Mouse (Mus musculus) left cerebral cortex, adult 18-20 months (tissue): ENCODE data around the gene Tsc22d2. TPM values are rescaled to one million over a fixed set of nuclear protein-coding genes. Genes with fewer than 3 reads are reported as not detected.

ENCODE experiments used
- DNase-seq, 2 experiments: peaks; one replicate each; pipeline ENCODE4 v3.0.0; 2021 to 2022; ENCODE audit warnings: low spot score in 2 of 2, mixed read lengths in 1 of 2
- total RNA-seq, 2 experiments: library from RNA; stranded (reverse); gene quantifications; 2 replicates each; pipeline ENCODE4 v1.2.3; 2021

The Tsc22d2 gene
- total RNA-seq, 2 experiments from 2014 or later: 37.4 to 38.8 TPM

GRCm38 (mm10) chr3:58511581-58511980 is 97.1 kb downstream of the Tsc22d2 start:
- DNase-seq: no peak

GRCm38 (mm10) chr3:58512740-58513139 is 98.2 kb downstream of the Tsc22d2 start:
- DNase-seq: no peak

GRCm38 (mm10) chr3:58513483-58513882 is 99.0 kb downstream of the Tsc22d2 start:
- DNase-seq: no peak

DNA sequence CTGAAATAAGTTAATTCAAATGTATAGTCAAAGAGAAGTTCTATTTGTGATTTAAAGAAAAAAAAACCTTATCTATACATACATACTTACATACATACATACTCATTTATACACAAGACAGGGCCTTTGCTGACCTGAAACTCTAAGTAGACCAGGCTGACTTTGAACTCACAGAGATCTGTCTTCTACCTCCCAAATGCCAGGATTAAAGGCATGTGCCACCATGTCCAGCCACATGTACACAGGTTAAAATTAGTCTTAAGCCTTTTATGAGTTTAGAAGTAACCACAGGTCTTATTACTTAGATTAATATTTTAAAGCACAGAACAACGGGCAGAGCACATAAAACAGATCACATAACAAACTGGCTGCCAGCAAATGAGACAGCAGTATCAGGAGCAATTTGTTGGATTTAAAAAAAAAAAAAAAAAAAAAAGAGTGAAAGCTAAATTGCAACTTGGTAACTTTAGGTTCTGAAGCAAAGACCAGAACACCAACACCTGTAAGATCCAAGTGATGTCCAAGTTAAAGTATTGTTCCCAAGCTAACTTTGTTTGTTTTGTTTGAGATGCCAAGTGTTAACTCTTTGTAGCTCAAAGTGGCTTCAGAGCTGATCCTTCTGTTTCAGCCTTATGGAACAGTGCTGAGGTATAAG is 101.6 kb downstream of the Tsc22d2 start:
- DNase-seq: no peak

Other genes with a start within 250 kb of the Tsc22d2 start
- 10 to 100 TPM; 41.6 to 42.6 TPM for gene Eif2a, start 111.1 kb downstream of the Tsc22d2 start, total RNA-seq
- 10 to 100 TPM; 19.7 to 23.1 TPM for gene Serp1, start 111.2 kb downstream of the Tsc22d2 start, total RNA-seq
- gene Selenot, start 161.9 kb downstream of the Tsc22d2 start, total RNA-seq: 100 to 1,000 TPM; 141 to 145 TPM
- 1 to 10 TPM in 1 of 2 experiments, under 1 TPM in 1; 0.95 to 1.3 TPM for gene Erich6, start 222.5 kb downstream of the Tsc22d2 start, total RNA-seq